Mouse (Mus musculus) fat pad, adult 2 months (tissue): ENCODE measurements at regions not wholly inside any gene's neighbourhood (a gene's known extent, or its start where the extent isn't known, plus 50 kb on each side); places are given as distances from the start of the nearest gene placed in this dataset.

Experiments
- DNase-seq: peaks from one replicate; pipeline ENCODE4 v3.0.0-alpha.2; 2011; ENCODE audit warnings: low read depth, low spot score; ENCODE audit errors: extremely low read depth

- DNase-seq = no peak
Measured at GRCm38 (mm10) chr3:51128491-51129155, 95.6 kb upstream of the Noct start.

GRCm38 (mm10) chr3:51130709-51131108 is 93.5 kb upstream of the Noct start:
- no peak for DNase-seq

DNA sequence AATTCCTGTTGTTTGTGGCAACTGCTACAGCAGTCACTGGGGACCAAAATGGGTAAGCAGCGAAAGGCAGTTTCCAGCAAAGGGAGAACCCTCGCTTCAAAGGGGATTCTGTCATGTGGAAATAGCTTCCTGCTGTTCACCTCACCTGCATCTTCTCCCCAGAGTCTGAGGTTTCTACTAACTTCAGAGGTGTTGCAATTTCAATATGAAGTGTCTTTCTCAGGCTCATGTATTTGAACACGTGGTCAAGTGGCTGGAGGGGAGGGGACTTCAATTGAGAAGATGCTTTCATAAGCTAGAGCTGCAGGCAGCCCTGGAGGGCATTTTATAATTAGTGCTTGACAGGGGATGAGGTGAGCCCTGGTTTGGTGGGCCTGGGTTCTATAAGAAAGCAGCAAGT is 92.9 kb upstream of the Noct start:
- DNase-seq = no peak

- DNase-seq = no peak
Measured at GRCm38 (mm10) chr3:51132736-51133135, 91.5 kb upstream of the Noct start.

GRCm38 (mm10) chr3:51135581-51135980 is 88.7 kb upstream of the Noct start:
- no peak for DNase-seq

DNA sequence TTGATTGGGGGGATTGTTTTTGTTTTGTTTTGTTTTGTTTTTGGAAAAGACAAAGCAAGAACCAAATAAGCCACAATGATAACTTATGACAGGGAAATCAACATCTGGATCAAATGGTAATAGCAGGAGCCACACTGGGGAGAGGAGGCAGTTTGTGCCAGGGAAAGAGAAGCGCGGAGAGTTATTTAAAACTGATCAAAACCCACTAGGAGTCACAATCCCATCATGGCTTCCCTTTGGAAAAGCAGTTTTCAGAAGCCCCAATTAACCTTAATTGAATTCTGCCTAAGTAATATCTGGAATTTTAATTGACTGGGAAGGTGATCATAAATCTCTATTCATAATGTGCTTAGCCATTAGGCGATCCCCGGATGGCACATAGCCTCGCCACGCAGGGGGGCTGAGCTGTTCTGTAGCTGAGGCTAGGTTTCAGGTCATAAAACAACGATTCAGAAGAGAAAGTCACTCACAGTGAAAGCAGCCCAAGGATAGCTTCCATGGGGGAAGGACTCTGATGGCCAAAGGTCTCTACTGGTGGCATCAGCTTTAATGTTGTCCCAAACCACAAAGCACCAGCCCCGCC is 86.4 kb upstream of the Noct start:
- no peak for DNase-seq

GRCm38 (mm10) chr3:51145985-51146384 is 78.3 kb upstream of the Noct start:
- DNase-seq = no peak

GRCm38 (mm10) chr3:51150012-51150411 is 74.2 kb upstream of the Noct start:
- no peak for DNase-seq

- no peak for DNase-seq
Measured at GRCm38 (mm10) chr3:51151104-51151503, 73.1 kb upstream of the Noct start.

DNA sequence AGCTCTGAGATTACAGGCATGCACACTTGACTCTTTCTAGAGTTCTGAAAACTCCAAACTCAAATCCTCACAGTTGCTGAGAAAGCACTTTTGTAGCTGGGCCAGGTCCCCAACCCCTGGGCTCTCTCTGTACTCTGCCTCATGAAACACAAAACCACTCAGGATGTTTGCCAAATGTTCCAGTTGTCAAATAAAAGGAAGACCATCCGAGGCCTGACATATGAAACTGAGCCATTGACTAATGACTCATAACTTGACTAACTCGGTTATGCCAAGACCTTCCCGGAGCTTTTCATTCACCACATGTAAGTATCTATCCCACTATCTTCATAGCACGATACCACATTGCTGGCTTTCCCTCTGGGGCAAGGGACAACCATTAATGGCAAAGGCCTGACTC is 68.6 kb upstream of the Noct start:
- DNase-seq = no peak

GRCm38 (mm10) chr3:51156386-51157290 is 67.6 kb upstream of the Noct start:
- no peak for DNase-seq

- DNase-seq = no peak
Measured at GRCm38 (mm10) chr3:51157291-51157650, 67.0 kb upstream of the Noct start.

GRCm38 (mm10) chr3:51158449-51158848 is 65.8 kb upstream of the Noct start:
- no peak for DNase-seq

DNA sequence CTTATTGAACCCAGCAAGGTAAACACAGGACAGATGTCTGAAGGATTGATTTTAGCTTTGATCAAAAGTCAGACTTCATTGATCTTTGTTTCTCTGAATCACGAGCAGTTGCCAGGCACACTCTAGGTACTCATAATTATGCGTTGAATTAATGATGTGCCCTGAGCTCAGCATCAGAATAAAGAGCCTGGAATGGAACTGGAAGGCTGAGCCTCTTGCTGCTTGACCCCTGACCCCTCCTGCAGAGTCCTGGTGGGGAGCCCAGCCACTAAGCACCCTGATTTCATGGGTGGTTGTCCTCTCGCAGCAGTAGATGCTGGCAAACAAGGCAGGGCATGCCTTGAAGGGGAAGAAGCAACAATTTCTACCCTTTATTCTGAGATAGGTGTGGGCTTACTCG is 64.9 kb upstream of the Noct start:
- DNase-seq = no peak

DNA sequence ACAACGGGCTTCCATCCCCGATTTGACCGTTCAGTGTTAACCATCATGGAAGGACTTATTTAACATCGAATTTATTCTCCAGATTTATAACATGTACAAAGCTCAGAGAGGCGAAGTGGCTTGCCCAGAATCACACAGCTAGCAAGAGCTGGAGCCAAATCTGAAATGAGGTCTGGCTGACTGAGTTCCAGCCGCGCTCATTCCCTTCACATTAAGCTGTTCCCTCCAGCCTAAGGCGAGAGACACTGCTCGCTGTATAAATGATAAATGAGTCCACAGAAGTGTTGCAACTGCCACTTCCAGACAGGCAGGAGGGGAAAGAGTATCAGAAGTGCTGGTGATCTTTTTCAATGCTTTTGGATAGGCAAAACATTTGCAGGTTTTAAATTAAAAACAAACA is 64.4 kb upstream of the Noct start:
- peak; percentile 61 for DNase-seq

DNA sequence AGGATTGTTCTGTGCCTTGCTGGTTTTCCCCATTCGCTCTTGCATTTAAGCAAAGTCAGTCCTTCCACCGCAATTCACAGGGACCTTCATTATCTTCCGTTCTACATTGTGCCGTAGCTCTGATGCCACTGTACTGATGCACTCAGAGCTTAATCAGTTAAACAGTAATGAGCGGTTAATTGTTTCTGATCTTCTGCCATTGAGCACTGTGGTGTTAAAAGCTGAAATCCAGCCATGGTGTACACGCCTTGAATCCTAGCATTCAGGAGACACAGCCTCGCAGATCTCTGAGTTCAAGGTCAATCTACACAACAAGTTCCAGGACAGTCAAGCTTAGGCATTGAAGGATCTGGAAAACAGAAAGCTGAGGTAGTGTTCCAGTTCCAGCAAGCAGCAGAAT is 63.6 kb upstream of the Noct start:
- no peak for DNase-seq

- DNase-seq = no peak
Measured at GRCm38 (mm10) chr3:51169150-51169925, 54.9 kb upstream of the Noct start.

- DNase-seq = no peak
Measured at GRCm38 (mm10) chr3:51170225-51170852, 53.9 kb upstream of the Noct start.
